Mouse (Mus musculus): ENCODE results near the gene Ap1s3. TPM values are rescaled to one million over a fixed set of nuclear protein-coding genes. Genes with fewer than 3 reads are reported as not detected.

Gene Ap1s3
- polyA plus RNA-seq, 1 experiment, result 65.9 TPM

- Histone ChIP-seq H3K27me3 (ENCODE audit: control insufficient read depth, insufficient read depth, low read length) (no peaks in the 10 kb centered on the region), H3K27ac (ENCODE audit: insufficient read depth, low read length) (no peak overlapping the region)
These were observed 20.7 kb upstream of the Ap1s3 start for GRCm38 (mm10) chr1:79692482-79692881.

DNA sequence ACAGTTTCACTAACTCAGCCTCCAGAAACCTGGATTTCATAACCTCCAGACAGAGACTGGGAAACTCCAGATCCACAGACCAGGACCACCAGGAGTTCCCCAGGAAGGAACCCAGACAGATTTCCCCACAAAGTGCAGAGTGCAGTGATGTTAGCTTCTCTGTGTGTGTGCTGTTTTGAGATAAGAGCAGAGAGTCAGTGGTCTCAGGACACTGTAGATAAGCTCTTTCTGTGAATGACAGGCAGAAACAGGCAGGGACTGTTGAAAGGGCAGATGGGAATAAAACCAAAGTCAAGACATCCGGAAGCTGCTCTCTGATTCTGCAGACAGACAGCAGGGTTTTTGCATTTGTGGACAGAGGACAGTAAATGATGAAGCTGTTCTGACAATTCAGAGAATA is 15.5 kb upstream of the Ap1s3 start:
- 74% methylated on average over 1 of the region's 1 CpGs for WGBS
- DNase-seq (ENCODE audit: low read depth in 1 of 2, low spot score in 2 of 2), result no peak
- H3K27ac ChIP-seq (ENCODE audit: insufficient read depth, low read length), result no peak overlapping the region
- no peaks in the 10 kb centered on the region for H3K27me3 ChIP-seq (ENCODE audit: control insufficient read depth, insufficient read depth, low read length)
- no peak overlapping the region for H3K4me3 ChIP-seq (ENCODE audit: extremely low read depth, insufficient read depth, insufficient read length)
- TF ChIP-seq CTCF (IDR thresholded peaks at IDR 0.05; ENCODE audit: extremely low read depth, insufficient read depth, insufficient read length, insufficient replicate concordance) (no peak), POLR2A (IDR thresholded peaks at IDR 0.05; ENCODE audit: low read depth, low read length) (no peak)
- H3K36me3 ChIP-seq (ENCODE audit: control insufficient read depth, insufficient read depth, low read length), result no peaks in the 10 kb centered on the region
- H3K4me1 ChIP-seq (ENCODE audit: control insufficient read depth, insufficient read depth, insufficient read length), result peaks cover 3% of the 10 kb centered on the region; the same call in 1 of the 2 replicates

More at GRCm38 (mm10) chr1:79692482-79692881, 20.7 kb upstream of the Ap1s3 start:
- Histone ChIP-seq H3K4me1 (ENCODE audit: control insufficient read depth, insufficient read depth, insufficient read length) (no peaks in the 10 kb centered on the region), H3K36me3 (ENCODE audit: control insufficient read depth, insufficient read depth, low read length) (no peaks in the 10 kb centered on the region), H3K4me3 (ENCODE audit: extremely low read depth, insufficient read depth, insufficient read length) (no peak overlapping the region)
- TF ChIP-seq CTCF (IDR thresholded peaks at IDR 0.05; ENCODE audit: extremely low read depth, insufficient read depth, insufficient read length, insufficient replicate concordance) (no peak), POLR2A (IDR thresholded peaks at IDR 0.05; ENCODE audit: low read depth, low read length) (no peak)
- no peak for DNase-seq (ENCODE audit: low read depth in 1 of 2, low spot score in 2 of 2)
- 80% methylated on average over 3 of the region's 3 CpGs for WGBS

DNA sequence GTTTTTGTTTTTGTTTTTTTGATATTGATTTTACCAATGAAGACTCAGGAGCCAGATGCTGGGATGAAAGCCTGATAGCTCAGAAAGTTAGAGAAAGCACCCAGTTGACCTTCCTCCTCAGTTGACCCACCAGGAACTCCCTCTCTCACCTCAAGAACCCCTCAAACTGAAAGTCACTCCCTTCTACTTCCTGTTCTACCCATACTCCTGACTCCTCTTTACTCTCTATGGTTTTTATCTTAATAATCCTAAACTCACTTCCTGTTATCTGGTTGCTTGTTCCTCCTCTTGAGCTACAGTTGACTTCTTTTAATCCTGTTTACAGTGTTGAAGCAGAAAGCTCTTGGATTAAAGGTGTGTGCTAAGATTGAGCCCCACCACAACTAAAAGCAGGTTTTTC is 12.3 kb upstream of the Ap1s3 start:
- no peak for DNase-seq (ENCODE audit: low read depth in 1 of 2, low spot score in 2 of 2)
- no peaks in the 10 kb centered on the region for H3K27me3 ChIP-seq (ENCODE audit: control insufficient read depth, insufficient read depth, low read length)
- H3K36me3 ChIP-seq (ENCODE audit: control insufficient read depth, insufficient read depth, low read length), result no peaks in the 10 kb centered on the region
- TF ChIP-seq CTCF (IDR thresholded peaks at IDR 0.05; ENCODE audit: extremely low read depth, insufficient read depth, insufficient read length, insufficient replicate concordance) (no peak), POLR2A (IDR thresholded peaks at IDR 0.05; ENCODE audit: low read depth, low read length) (no peak)
- peaks cover 3% of the 10 kb centered on the region; the same call in 1 of the 2 replicates for H3K4me1 ChIP-seq (ENCODE audit: control insufficient read depth, insufficient read depth, insufficient read length)
- H3K4me3 ChIP-seq (ENCODE audit: extremely low read depth, insufficient read depth, insufficient read length), result no peak overlapping the region
- no peak overlapping the region for H3K27ac ChIP-seq (ENCODE audit: insufficient read depth, low read length)

DNA sequence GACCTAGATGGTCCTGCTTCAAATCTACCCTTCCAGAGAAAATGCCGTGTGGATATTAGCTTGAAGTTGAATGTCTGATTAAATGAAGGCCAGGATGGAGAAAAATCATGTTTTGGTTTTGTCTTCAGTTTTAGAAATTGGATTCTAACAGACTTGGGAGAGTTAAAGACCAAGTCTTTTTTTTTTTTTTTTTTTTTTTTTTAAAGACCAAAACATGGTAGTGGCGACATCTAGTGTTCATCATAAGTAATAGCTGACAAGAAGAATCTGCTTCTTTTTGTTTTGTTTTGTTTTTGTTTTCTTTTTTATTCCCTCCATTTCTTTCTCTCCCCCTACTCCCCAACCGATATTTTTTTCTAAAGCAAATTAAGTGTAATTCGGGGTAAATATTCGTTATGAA is 11.2 kb upstream of the Ap1s3 start:
- Histone ChIP-seq H3K4me3 (ENCODE audit: extremely low read depth, insufficient read depth, insufficient read length) (no peak overlapping the region), H3K27ac (ENCODE audit: insufficient read depth, low read length) (no peak overlapping the region), H3K4me1 (ENCODE audit: control insufficient read depth, insufficient read depth, insufficient read length) (peaks cover 3% of the 10 kb centered on the region; the same call in 1 of the 2 replicates), H3K36me3 (ENCODE audit: control insufficient read depth, insufficient read depth, low read length) (no peaks in the 10 kb centered on the region), H3K27me3 (ENCODE audit: control insufficient read depth, insufficient read depth, low read length) (no peaks in the 10 kb centered on the region)
- 13% methylated on average over 5 of the region's 5 CpGs for WGBS
- TF ChIP-seq CTCF (IDR thresholded peaks at IDR 0.05; ENCODE audit: extremely low read depth, insufficient read depth, insufficient read length, insufficient replicate concordance) (no peak), POLR2A (IDR thresholded peaks at IDR 0.05; ENCODE audit: low read depth, low read length) (no peak)
- DNase-seq (ENCODE audit: low read depth in 1 of 2, low spot score in 2 of 2), result no peak

- Histone ChIP-seq H3K27me3 (ENCODE audit: control insufficient read depth, insufficient read depth, low read length) (no peaks in the 10 kb centered on the region), H3K27ac (ENCODE audit: insufficient read depth, low read length) (no peak overlapping the region), H3K36me3 (ENCODE audit: control insufficient read depth, insufficient read depth, low read length) (no peaks in the 10 kb centered on the region), H3K4me1 (ENCODE audit: control insufficient read depth, insufficient read depth, insufficient read length) (peaks cover 3% of the 10 kb centered on the region; the same call in 1 of the 2 replicates), H3K4me3 (ENCODE audit: extremely low read depth, insufficient read depth, insufficient read length) (no peak overlapping the region)
- TF ChIP-seq CTCF (IDR thresholded peaks at IDR 0.05; ENCODE audit: extremely low read depth, insufficient read depth, insufficient read length, insufficient replicate concordance) (no peak), POLR2A (IDR thresholded peaks at IDR 0.05; ENCODE audit: low read depth, low read length) (no peak)
- no peak for DNase-seq (ENCODE audit: low read depth in 1 of 2, low spot score in 2 of 2)
- WGBS, result 70% methylated on average over 3 of the region's 3 CpGs
These were observed 9.0 kb upstream of the Ap1s3 start for GRCm38 (mm10) chr1:79680777-79681176.

DNA sequence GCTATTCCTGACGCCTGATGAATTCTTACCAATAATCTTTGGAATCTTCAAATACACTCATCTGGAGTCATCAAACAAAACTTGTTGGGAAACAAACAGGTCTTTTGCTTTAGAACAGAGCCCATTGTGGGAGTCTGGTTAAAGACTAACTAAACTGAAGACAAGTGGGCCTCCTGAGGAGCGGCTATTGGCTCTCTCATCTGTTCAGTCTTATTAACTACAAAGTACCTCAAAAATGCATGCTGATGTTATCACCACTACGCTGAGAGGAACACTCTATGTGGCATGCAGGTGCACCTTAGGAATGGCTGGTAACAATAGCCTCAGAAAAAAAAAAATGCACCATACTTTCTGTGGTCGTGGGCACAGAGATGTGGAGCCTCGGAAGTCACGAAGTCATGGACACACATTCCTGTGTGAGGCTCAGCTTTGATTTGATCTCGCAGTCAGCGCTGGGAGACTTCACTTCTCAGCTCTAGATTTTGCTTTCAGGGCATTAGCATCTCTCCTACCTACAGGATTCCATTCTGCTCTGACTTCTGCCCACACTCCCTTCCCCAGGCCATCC is 6.4 kb upstream of the Ap1s3 start:
- H3K27me3 ChIP-seq (ENCODE audit: control insufficient read depth, insufficient read depth, low read length), result no peaks in the 10 kb centered on the region
- H3K36me3 ChIP-seq (ENCODE audit: control insufficient read depth, insufficient read depth, low read length), result no peaks in the 10 kb centered on the region
- WGBS, result 82% methylated on average over 8 of the region's 8 CpGs
- H3K4me1 ChIP-seq (ENCODE audit: control insufficient read depth, insufficient read depth, insufficient read length), result no peaks in the 10 kb centered on the region
- H3K4me3 ChIP-seq (ENCODE audit: extremely low read depth, insufficient read depth, insufficient read length), result no peak overlapping the region
- no peak for DNase-seq (ENCODE audit: low read depth in 1 of 2, low spot score in 2 of 2)
- no peak overlapping the region for H3K27ac ChIP-seq (ENCODE audit: insufficient read depth, low read length)
- TF ChIP-seq POLR2A (IDR thresholded peaks at IDR 0.05; ENCODE audit: low read depth, low read length) (no peak), CTCF (IDR thresholded peaks at IDR 0.05; ENCODE audit: extremely low read depth, insufficient read depth, insufficient read length, insufficient replicate concordance) (no peak)

GRCm38 (mm10) chr1:79675716-79676115 is 3.9 kb upstream of the Ap1s3 start:
- 81% methylated on average over 4 of the region's 4 CpGs for WGBS
- 0 out of 2 replicates have a peak, but pooled peaks cover 3% of the 10 kb centered on the region for H3K4me1 ChIP-seq (ENCODE audit: control insufficient read depth, insufficient read depth, insufficient read length)
- no peaks in the 10 kb centered on the region for H3K36me3 ChIP-seq (ENCODE audit: control insufficient read depth, insufficient read depth, low read length)
- H3K27ac ChIP-seq (ENCODE audit: insufficient read depth, low read length), result no peak overlapping the region
- no peak for DNase-seq (ENCODE audit: low read depth in 1 of 2, low spot score in 2 of 2)
- no peak for TF ChIP-seq CTCF (IDR thresholded peaks at IDR 0.05; ENCODE audit: extremely low read depth, insufficient read depth, insufficient read length, insufficient replicate concordance)
- no peaks in the 10 kb centered on the region for H3K27me3 ChIP-seq (ENCODE audit: control insufficient read depth, insufficient read depth, low read length)
- H3K4me3 ChIP-seq (ENCODE audit: extremely low read depth, insufficient read depth, insufficient read length), result no peak overlapping the region

Measured in spleen, adult 2 months (tissue).